Mouse (Mus musculus): ENCODE data around the gene Cers6. TPM values are rescaled to one million over a fixed set of nuclear protein-coding genes. Genes with fewer than 3 reads are reported as not detected.
A peak's percentile ranks its signal among the peaks of the same experiment; 100 is the strongest.

Cers6 gene
- polyA plus RNA-seq, 1 experiment = 3.5 TPM

DNA sequence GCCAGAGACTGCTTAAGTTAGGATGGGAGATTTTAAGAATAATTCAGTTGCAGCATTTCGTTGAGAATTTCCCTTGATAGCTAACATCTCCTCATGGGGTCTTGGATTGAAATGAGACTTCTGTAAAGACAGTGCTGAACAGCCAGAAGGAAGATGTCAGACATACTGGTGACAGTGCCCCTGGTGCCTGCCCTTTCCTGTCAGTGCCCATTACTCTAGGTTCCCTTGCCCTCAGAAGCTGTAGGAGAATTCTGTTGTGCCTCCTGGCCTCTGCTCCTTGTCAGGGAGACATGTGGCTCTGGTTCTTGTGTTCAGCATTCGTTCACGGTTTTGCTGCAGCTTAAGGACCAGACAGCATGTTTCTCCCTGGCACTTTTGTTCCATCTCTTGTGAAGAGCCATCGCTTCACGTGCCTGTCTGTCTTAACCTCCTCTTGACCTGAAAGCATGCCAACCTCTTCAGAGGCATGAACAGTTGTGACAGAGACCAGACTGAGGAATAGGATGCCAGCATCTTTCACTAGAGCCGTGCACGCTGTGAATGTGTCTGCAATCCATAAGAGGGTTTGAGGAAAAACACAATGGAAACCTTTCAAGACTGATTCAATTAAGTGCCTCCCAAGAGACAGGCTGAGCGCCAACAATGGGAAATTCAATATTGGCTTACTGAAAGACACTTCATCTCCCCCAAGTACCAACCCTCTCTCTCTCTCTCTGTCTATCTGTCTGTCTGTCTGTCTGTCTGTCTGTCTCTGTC lies 225.4 kb downstream of the Cers6 start:
- no peak for TF ChIP-seq CTCF (IDR thresholded peaks at IDR 0.05; ENCODE audit: extremely low read depth, insufficient read depth, insufficient read length, insufficient replicate concordance)
- no peak for TF ChIP-seq POLR2A (IDR thresholded peaks at IDR 0.05; ENCODE audit: low read depth, low read length)
- no peak for DNase-seq (ENCODE audit: low read depth in 1 of 2, low spot score in 2 of 2)
- H3K4me3 ChIP-seq (ENCODE audit: extremely low read depth, insufficient read depth, insufficient read length) = no peak overlapping the region
- H3K27me3 ChIP-seq (ENCODE audit: control insufficient read depth, insufficient read depth, low read length) = no peaks in the 10 kb centered on the region
- H3K4me1 ChIP-seq (ENCODE audit: control insufficient read depth, insufficient read depth, insufficient read length) = no peaks in the 10 kb centered on the region
- 91% methylated on average over 8 of the region's 8 CpGs for WGBS
- H3K36me3 ChIP-seq (ENCODE audit: control insufficient read depth, insufficient read depth, low read length) = no peaks in the 10 kb centered on the region
- H3K27ac ChIP-seq (ENCODE audit: insufficient read depth, low read length) = no peak overlapping the region

DNA sequence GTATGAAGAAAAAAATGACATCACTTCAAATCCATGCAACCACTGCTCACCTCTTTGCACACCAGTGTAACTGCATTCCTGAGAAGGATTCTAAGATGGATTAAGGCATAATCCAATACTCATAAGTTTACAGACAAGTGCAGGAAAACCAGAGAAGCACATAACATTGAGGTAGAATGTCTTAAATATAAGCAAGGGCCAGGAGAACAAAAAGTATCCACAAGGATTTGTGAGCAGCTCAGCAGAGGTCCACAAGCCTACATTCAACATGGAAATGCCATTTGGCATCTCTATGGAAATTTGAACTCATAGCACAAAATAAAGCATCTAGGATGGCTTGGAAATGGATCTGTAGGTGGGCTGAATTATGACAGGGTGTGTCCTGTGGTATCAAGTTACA lies 234.6 kb downstream of the Cers6 start:
- DNase-seq (ENCODE audit: low read depth in 1 of 2, low spot score in 2 of 2) = no peak
- no peaks in the 10 kb centered on the region for H3K4me1 ChIP-seq (ENCODE audit: control insufficient read depth, insufficient read depth, insufficient read length)
- no peaks in the 10 kb centered on the region for H3K27me3 ChIP-seq (ENCODE audit: control insufficient read depth, insufficient read depth, low read length)
- H3K36me3 ChIP-seq (ENCODE audit: control insufficient read depth, insufficient read depth, low read length) = no peaks in the 10 kb centered on the region
- H3K27ac ChIP-seq (ENCODE audit: insufficient read depth, low read length) = no peak overlapping the region
- TF ChIP-seq POLR2A (IDR thresholded peaks at IDR 0.05; ENCODE audit: low read depth, low read length) = no peak
- TF ChIP-seq CTCF (IDR thresholded peaks at IDR 0.05; ENCODE audit: extremely low read depth, insufficient read depth, insufficient read length, insufficient replicate concordance) = no peak
- no peak overlapping the region for H3K4me3 ChIP-seq (ENCODE audit: extremely low read depth, insufficient read depth, insufficient read length)

DNA sequence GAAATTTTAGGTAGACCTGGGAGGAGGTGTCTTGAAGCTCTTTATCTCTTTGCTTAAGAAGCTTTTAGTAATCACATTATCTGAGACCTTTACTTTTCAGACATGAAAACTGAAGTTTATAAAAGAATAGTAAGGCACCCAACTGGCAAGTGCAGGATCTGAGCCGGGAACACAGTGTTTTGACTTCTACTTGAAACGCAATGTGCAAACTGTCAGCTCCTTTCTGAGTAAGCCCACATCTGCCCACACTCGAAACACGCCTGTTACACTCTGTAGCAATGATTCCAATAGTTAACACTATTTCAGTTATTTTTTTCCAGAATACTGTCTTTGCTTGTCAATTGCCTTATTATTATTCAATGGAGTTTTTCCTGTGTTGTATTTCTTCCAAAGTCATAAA lies 235.6 kb downstream of the Cers6 start:
- Histone ChIP-seq H3K27ac (ENCODE audit: insufficient read depth, low read length) (no peak overlapping the region), H3K4me3 (ENCODE audit: extremely low read depth, insufficient read depth, insufficient read length) (no peak overlapping the region), H3K4me1 (ENCODE audit: control insufficient read depth, insufficient read depth, insufficient read length) (no peaks in the 10 kb centered on the region), H3K27me3 (ENCODE audit: control insufficient read depth, insufficient read depth, low read length) (no peaks in the 10 kb centered on the region), H3K36me3 (ENCODE audit: control insufficient read depth, insufficient read depth, low read length) (no peaks in the 10 kb centered on the region)
- TF ChIP-seq POLR2A (IDR thresholded peaks at IDR 0.05; ENCODE audit: low read depth, low read length) (no peak), CTCF (IDR thresholded peaks at IDR 0.05; ENCODE audit: extremely low read depth, insufficient read depth, insufficient read length, insufficient replicate concordance) (no peak)
- 90% methylated on average over 4 of the region's 4 CpGs for WGBS
- no peak for DNase-seq (ENCODE audit: low read depth in 1 of 2, low spot score in 2 of 2)

DNA sequence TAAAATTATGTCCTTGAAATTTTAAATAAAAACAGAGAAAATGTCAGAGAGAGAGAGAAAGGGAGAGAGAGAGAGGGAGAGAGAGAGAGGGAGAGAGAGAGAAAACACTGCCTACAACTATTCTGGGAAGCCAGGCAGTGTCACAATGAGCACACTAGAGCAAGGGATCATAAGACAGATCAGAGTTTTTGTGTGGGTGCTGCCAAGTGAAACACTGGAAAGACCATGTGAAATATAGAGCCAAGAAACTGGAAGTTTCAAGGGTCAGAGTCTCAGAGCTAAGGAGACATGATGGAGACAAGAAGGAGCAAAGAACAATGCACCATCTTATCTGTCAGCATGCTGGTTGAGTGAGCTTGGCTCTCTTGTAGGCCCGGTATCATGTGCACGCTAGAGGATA lies 236.3 kb downstream of the Cers6 start:
- Histone ChIP-seq H3K4me1 (ENCODE audit: control insufficient read depth, insufficient read depth, insufficient read length) (no peaks in the 10 kb centered on the region), H3K27ac (ENCODE audit: insufficient read depth, low read length) (no peak overlapping the region), H3K36me3 (ENCODE audit: control insufficient read depth, insufficient read depth, low read length) (no peaks in the 10 kb centered on the region), H3K4me3 (ENCODE audit: extremely low read depth, insufficient read depth, insufficient read length) (no peak overlapping the region), H3K27me3 (ENCODE audit: control insufficient read depth, insufficient read depth, low read length) (no peaks in the 10 kb centered on the region)
- DNase-seq (ENCODE audit: low read depth in 1 of 2, low spot score in 2 of 2) = no peak
- no peak for TF ChIP-seq CTCF (IDR thresholded peaks at IDR 0.05; ENCODE audit: extremely low read depth, insufficient read depth, insufficient read length, insufficient replicate concordance)
- TF ChIP-seq POLR2A (IDR thresholded peaks at IDR 0.05; ENCODE audit: low read depth, low read length) = no peak
- WGBS = 90% methylated on average over 2 of the region's 2 CpGs

DNA sequence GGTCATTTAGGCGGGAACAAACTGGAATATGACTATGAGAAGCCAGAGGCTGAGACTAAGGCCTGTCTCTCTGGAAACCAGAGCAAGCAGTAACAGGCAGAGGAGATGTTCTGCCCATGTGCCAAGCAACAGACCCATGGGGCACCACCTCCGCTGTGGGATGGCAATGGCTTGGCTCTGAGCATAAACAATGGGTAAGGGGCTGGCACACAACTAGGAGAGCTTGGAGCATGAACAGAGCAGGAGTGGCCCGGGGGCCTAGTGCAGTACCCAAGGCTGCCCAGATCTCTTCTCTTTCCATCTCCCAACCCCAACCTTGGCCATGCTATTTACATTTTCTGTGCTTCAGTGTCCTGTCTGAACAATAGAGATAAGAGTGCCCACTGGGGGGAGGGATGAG lies 237.5 kb downstream of the Cers6 start:
- DNase-seq (ENCODE audit: low read depth in 1 of 2, low spot score in 2 of 2) = no peak
- H3K4me3 ChIP-seq (ENCODE audit: extremely low read depth, insufficient read depth, insufficient read length) = no peak overlapping the region
- no peaks in the 10 kb centered on the region for H3K27me3 ChIP-seq (ENCODE audit: control insufficient read depth, insufficient read depth, low read length)
- TF ChIP-seq POLR2A (IDR thresholded peaks at IDR 0.05; ENCODE audit: low read depth, low read length) = no peak
- no peak for TF ChIP-seq CTCF (IDR thresholded peaks at IDR 0.05; ENCODE audit: extremely low read depth, insufficient read depth, insufficient read length, insufficient replicate concordance)
- no peak overlapping the region for H3K27ac ChIP-seq (ENCODE audit: insufficient read depth, low read length)
- WGBS = 91% methylated on average over 3 of the region's 3 CpGs
- no peaks in the 10 kb centered on the region for H3K4me1 ChIP-seq (ENCODE audit: control insufficient read depth, insufficient read depth, insufficient read length)
- H3K36me3 ChIP-seq (ENCODE audit: control insufficient read depth, insufficient read depth, low read length) = no peaks in the 10 kb centered on the region

DNA sequence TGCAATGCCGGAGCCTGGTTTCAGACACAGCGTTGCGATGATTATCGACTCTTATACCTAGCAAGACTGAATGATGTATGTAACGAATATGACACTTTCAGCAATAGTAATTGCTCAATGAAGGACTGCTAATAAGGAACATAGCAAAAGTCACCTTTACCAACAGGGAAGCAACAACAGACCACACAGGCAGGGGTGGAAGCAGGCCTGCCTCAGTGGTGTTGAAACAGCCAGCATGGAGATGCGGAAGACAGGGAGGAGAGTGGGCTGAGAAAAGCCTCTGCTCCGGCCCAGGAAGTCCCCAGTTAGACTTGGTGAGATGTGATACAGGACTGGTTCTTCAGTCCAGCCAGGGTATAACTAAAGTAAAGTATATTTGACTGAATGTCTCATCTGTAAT lies 237.9 kb downstream of the Cers6 start:
- Histone ChIP-seq H3K27me3 (ENCODE audit: control insufficient read depth, insufficient read depth, low read length) (no peaks in the 10 kb centered on the region), H3K4me3 (ENCODE audit: extremely low read depth, insufficient read depth, insufficient read length) (no peak overlapping the region), H3K27ac (ENCODE audit: insufficient read depth, low read length) (no peak overlapping the region), H3K36me3 (ENCODE audit: control insufficient read depth, insufficient read depth, low read length) (no peaks in the 10 kb centered on the region), H3K4me1 (ENCODE audit: control insufficient read depth, insufficient read depth, insufficient read length) (no peaks in the 10 kb centered on the region)
- DNase-seq (ENCODE audit: low read depth in 1 of 2, low spot score in 2 of 2) = no peak
- TF ChIP-seq CTCF (IDR thresholded peaks at IDR 0.05; ENCODE audit: extremely low read depth, insufficient read depth, insufficient read length, insufficient replicate concordance) (no peak), POLR2A (IDR thresholded peaks at IDR 0.05; ENCODE audit: low read depth, low read length) (no peak)
- 91% methylated on average over 7 of the region's 7 CpGs for WGBS

DNA sequence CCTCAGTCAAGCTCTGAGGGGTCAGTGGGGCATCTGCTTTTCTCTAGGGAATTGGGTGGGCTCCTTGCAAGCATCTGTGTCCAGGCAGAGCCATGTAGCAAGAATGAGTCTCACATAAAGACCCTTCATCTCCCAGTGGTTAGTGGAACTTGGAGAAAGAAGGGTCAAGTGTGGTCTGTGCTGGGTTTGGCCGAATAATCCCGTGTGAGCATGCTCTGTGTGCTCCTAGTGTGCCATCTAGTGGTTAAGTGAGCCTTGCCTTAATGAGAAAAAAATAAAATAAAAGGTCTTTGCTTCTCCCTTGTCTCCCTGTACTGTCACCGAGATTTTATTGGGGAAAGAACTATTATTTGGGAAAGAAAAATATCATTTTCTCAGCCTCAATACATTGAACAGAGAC lies 239.5 kb downstream of the Cers6 start:
- TF ChIP-seq POLR2A (IDR thresholded peaks at IDR 0.05; ENCODE audit: low read depth, low read length) (no peak), CTCF (IDR thresholded peaks at IDR 0.05; ENCODE audit: extremely low read depth, insufficient read depth, insufficient read length, insufficient replicate concordance) (peak; percentile 50; the same call in 1 of the 2 replicates)
- Histone ChIP-seq H3K27ac (ENCODE audit: insufficient read depth, low read length) (no peak overlapping the region), H3K27me3 (ENCODE audit: control insufficient read depth, insufficient read depth, low read length) (no peaks in the 10 kb centered on the region), H3K4me1 (ENCODE audit: control insufficient read depth, insufficient read depth, insufficient read length) (no peaks in the 10 kb centered on the region), H3K36me3 (ENCODE audit: control insufficient read depth, insufficient read depth, low read length) (no peaks in the 10 kb centered on the region), H3K4me3 (ENCODE audit: extremely low read depth, insufficient read depth, insufficient read length) (no peak overlapping the region)
- peak; percentile 2 to 4 for DNase-seq (ENCODE audit: low read depth in 1 of 2, low spot score in 2 of 2)
- WGBS = 17% methylated on average over 3 of the region's 3 CpGs
